Mouse (Mus musculus): ENCODE measurements at regions not wholly inside any gene's neighbourhood (a gene's known extent, or its start where the extent isn't known, plus 50 kb on each side); places are given as distances from the start of the nearest gene placed in this dataset.

DNA sequence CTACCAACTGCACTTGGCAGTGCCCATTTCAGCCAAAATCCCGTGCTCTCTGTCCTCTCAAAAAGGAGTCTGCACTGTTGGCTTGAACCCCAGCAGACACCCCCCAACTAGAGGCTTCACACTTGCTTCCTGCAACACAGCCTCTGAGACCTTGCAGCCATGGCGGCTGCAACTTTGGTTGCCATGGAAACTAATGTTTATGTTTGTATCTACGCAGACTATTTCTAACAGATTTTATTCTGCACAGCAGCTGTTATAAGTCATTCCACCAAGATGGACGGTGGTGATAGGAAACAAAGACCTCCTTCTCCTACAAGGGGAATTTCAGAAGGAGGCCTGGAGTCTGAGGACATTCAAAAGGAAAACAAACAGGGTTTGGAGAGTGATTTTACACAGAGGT is 338.3 kb upstream of the Kazn start:
- Histone ChIP-seq H3K9ac (replicated peaks) (no peak overlapping the region), H3K36me3 (no peaks in the 10 kb centered on the region), H3K27ac (peak overlapping the region; percentile 40; the same call in 1 of the 2 replicates), H3K4me2 (replicated peaks) (no peak overlapping the region), H3K4me1 (replicated peaks) (peaks cover 23% of the 10 kb centered on the region), H3K27me3 (no peaks in the 10 kb centered on the region), H3K9me3 (no peaks in the 10 kb centered on the region), H3K4me3 (replicated peaks) (no peak overlapping the region)
- peak; percentile 45; the same call in 1 of the 2 replicates for ATAC-seq
- 37% methylated on average over 4 of the region's 4 CpGs for WGBS

DNA sequence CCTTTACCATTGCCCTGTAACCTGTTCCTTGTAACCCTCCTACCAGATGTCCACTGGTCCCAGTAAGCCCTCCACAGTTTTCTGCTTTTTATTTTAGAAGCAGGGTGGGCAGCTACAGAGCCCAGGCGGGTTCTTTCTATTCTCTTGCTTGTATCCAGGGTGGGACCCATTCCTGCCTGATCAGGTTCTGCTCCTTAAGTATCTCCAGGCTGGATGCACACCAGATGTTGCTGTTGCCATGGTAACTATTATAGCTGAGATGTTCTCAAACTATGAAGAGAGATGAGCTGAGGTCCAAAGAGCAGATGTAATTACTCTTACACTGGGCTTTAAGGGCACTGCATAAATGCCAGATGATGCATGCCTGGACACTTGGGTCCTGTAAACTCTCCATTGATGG is 335.3 kb upstream of the Kazn start:
- no peak for ATAC-seq
- Histone ChIP-seq H3K4me1 (replicated peaks) (peaks cover 23% of the 10 kb centered on the region), H3K36me3 (no peaks in the 10 kb centered on the region), H3K9ac (replicated peaks) (no peak overlapping the region), H3K4me2 (replicated peaks) (no peak overlapping the region), H3K27ac (no peak overlapping the region), H3K4me3 (replicated peaks) (no peak overlapping the region), H3K27me3 (no peaks in the 10 kb centered on the region), H3K9me3 (no peaks in the 10 kb centered on the region)
- 67% methylated on average over 1 of the region's 1 CpGs for WGBS

DNA sequence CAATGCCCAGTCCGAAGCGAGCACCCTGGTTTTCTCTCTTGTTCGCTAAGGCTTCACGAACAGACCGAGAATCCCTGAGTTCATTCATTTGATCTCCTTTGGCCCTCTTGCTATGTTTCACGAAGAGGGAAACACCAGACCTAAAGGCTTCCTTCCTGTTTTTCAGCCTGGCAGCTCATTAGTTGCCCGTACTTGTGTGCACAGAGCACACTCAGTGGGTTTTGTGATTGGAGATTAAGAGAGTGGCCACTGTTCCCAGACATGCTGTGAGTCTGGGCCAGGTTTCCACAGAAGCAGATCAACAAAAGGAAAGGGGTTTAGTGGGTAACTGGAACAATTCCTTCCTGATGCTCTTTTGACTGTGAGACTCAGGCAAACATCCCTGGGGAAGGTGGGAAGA is 331.5 kb upstream of the Kazn start:
- Histone ChIP-seq H3K4me2 (replicated peaks) (no peak overlapping the region), H3K9ac (replicated peaks) (no peak overlapping the region), H3K9me3 (no peaks in the 10 kb centered on the region), H3K27me3 (no peaks in the 10 kb centered on the region), H3K4me3 (replicated peaks) (no peak overlapping the region), H3K4me1 (replicated peaks) (peaks cover 4% of the 10 kb centered on the region; the same call in 1 of the 2 replicates), H3K36me3 (no peaks in the 10 kb centered on the region), H3K27ac (no peak overlapping the region)
- 72% methylated on average over 7 of the region's 7 CpGs for WGBS
- ATAC-seq: no peak

DNA sequence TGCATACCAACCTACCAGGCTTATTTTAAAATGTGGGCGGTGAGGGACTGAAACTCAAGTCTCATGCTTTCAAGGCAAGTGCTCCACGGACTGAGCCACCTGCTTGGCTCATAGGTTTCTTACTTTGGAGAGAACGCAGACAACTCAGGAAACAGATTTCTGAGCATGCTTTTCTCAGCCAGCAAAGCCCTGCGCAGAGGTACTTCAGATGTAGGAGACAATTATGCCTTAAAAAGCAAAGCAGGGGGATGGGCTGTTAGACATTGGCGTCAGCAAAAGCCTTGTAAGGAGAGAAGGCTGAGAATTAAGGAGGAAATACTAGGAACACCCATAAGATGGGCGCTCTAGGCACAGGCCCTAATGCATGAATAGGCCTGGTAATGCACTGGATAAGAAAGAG is 329.4 kb upstream of the Kazn start:
- Histone ChIP-seq H3K4me2 (replicated peaks) (no peak overlapping the region), H3K9ac (replicated peaks) (no peak overlapping the region), H3K4me3 (replicated peaks) (no peak overlapping the region), H3K27me3 (no peaks in the 10 kb centered on the region), H3K36me3 (no peaks in the 10 kb centered on the region), H3K27ac (no peak overlapping the region), H3K9me3 (no peaks in the 10 kb centered on the region), H3K4me1 (replicated peaks) (no peaks in the 10 kb centered on the region; the same call in 1 of the 2 replicates)
- ATAC-seq: no peak
- WGBS: 78% methylated on average over 6 of the region's 6 CpGs

DNA sequence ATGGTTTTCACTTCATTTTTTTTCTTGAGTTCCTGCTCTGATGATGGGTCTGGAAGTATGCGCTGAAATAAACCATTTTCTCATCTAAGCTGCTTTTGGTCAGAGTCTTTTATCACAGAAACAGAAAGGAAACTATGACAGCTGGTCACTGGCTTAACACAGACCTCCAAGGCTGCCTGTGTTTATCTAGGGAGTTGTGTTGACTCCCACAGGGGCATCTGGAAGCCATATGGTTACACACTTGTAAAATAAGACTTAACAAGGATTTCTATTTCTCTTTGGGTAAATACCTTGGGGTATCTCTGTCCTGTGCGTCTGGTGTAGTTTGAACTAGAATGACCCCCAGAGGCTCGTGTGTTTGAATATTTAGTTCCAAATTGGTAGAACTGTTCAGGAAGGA is 315.5 kb upstream of the Kazn start:
- Histone ChIP-seq H3K36me3 (no peaks in the 10 kb centered on the region), H3K27me3 (no peaks in the 10 kb centered on the region), H3K9me3 (no peaks in the 10 kb centered on the region), H3K4me3 (replicated peaks) (no peak overlapping the region), H3K27ac (no peak overlapping the region), H3K4me2 (replicated peaks) (no peak overlapping the region), H3K4me1 (replicated peaks) (no peaks in the 10 kb centered on the region), H3K9ac (replicated peaks) (no peak overlapping the region)
- 68% methylated on average over 3 of the region's 3 CpGs for WGBS
- ATAC-seq: no peak

DNA sequence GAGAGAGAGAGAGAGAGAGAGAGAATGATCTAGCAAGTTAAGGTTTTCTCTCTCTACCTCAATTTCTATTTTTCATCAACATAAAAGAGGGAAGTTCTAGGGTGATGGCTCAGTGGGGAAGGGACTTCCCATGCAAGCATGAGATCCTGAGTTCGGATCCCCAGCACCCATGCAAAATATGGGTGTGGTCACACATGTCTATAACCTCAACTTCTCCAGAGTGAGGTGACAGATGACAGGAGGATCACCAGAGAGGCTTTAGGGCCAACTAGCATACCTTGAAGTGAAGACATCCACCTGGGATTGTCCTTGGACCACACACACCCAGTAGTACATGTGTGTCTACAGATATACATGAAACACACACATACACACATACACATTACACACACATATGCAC is 306.7 kb upstream of the Kazn start:
- Histone ChIP-seq H3K4me1 (replicated peaks) (no peaks in the 10 kb centered on the region), H3K36me3 (no peaks in the 10 kb centered on the region), H3K9ac (replicated peaks) (no peak overlapping the region), H3K4me2 (replicated peaks) (no peak overlapping the region), H3K4me3 (replicated peaks) (no peak overlapping the region), H3K27me3 (no peaks in the 10 kb centered on the region), H3K9me3 (no peaks in the 10 kb centered on the region), H3K27ac (no peak overlapping the region)
- 90% methylated on average over 1 of the region's 1 CpGs for WGBS
- no peak for ATAC-seq

DNA sequence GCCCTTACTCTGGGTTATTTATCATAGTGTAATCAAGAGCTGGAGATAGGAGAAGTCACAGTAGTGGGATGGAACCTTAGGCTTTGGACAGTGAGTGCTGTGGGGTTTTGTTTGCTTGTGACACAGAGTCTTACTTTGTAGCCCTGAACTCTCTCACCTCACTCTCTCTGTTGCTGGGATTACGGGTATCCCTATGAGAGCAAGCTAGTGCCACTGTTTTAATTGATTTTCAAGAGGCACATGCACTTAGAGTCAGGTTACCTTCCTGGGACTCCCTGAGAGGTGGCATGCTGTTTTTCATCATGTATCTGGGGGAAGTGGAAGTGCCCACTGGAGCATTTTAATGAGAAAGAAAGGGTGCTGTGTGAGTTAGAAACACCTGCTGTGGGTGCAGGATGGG is 306.0 kb upstream of the Kazn start:
- Histone ChIP-seq H3K4me2 (replicated peaks) (no peak overlapping the region), H3K27ac (no peak overlapping the region), H3K27me3 (no peaks in the 10 kb centered on the region), H3K4me1 (replicated peaks) (no peaks in the 10 kb centered on the region), H3K9ac (replicated peaks) (no peak overlapping the region), H3K4me3 (replicated peaks) (no peak overlapping the region), H3K36me3 (no peaks in the 10 kb centered on the region), H3K9me3 (no peaks in the 10 kb centered on the region)
- no peak for ATAC-seq
- 57% methylated on average over 1 of the region's 1 CpGs for WGBS

DNA sequence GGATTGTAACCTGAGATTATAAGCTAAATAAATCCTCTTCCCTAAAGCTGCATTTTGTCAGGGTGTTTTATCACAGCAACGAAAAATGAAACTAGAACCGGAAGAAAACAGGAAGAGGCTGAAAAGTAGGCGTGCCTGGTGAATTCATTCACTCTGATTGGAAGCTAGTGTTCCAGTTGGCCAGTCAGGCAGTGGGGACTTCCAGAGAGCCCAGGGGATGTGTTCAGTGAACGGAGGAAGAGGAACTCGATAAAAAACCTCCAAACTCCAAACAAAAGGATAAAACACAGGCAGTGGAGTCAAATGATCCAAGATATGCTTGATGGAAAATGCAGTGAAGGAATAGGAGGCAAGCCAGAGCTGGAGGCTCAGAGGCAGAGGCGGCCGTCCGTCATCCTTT is 305.5 kb upstream of the Kazn start:
- Histone ChIP-seq H3K4me1 (replicated peaks) (no peaks in the 10 kb centered on the region), H3K9me3 (no peaks in the 10 kb centered on the region), H3K27me3 (no peaks in the 10 kb centered on the region), H3K27ac (no peak overlapping the region), H3K36me3 (no peaks in the 10 kb centered on the region), H3K9ac (replicated peaks) (no peak overlapping the region), H3K4me3 (replicated peaks) (no peak overlapping the region), H3K4me2 (replicated peaks) (no peak overlapping the region)
- ATAC-seq: no peak
- 83% methylated on average over 8 of the region's 8 CpGs for WGBS

DNA sequence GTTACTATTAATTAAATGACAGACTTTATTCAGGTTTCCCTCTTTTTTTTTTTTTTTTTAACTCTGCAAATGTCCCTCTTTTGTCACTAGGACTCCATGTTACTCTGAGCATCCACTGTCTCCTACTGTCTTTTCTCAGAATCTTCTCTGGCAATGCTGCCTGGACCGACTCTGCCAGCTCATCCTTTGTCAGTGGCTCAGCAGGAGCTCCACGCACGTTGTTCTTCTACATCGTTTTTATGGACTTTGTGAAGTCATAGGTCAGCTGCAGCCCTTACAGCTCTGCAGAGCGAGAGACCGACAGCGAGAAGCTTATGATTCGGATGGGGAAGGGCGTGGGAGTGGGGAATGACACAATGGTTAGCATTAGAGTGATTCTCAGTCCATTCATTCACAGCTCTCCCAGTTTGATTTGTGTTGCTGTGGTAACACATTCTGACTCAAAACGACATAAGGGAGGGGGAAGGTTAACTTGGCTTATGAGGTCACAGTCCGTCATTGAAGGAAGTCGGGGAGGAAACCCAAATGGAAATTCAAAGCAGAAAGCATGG is 300.1 kb upstream of the Kazn start:
- Histone ChIP-seq H3K4me3 (replicated peaks) (no peak overlapping the region), H3K27me3 (no peaks in the 10 kb centered on the region), H3K36me3 (no peaks in the 10 kb centered on the region), H3K4me1 (replicated peaks) (no peaks in the 10 kb centered on the region), H3K9ac (replicated peaks) (no peak overlapping the region), H3K27ac (no peak overlapping the region), H3K9me3 (no peaks in the 10 kb centered on the region), H3K4me2 (replicated peaks) (no peak overlapping the region)
- ATAC-seq: no peak
- 27% methylated on average over 12 of the region's 12 CpGs for WGBS

DNA sequence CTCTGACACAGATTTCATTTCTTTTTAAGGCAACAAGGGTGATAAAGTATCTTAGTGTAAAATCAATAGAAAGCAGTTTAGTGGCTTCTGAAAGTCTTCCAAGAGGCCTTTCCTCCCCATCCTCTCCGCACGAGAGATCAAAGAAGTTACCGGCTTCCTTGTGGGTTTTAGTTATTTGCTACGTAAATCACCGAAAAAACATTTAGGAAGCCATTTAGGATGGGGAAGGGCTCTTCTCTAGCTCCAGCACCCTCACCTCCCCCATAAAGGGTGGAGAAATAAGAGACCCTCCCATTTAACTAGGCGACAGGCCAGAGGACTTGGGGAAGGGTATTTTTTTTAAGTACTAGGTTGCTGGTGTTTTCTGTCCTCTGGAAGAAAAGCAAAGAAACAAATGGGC is 287.9 kb upstream of the Kazn start:
- Histone ChIP-seq H3K9me3 (no peaks in the 10 kb centered on the region), H3K27ac (no peak overlapping the region), H3K27me3 (no peaks in the 10 kb centered on the region), H3K9ac (replicated peaks) (no peak overlapping the region), H3K36me3 (no peaks in the 10 kb centered on the region), H3K4me2 (replicated peaks) (no peak overlapping the region), H3K4me1 (replicated peaks) (no peaks in the 10 kb centered on the region), H3K4me3 (replicated peaks) (no peak overlapping the region)
- no peak for ATAC-seq
- WGBS: 44% methylated on average over 6 of the region's 6 CpGs

DNA sequence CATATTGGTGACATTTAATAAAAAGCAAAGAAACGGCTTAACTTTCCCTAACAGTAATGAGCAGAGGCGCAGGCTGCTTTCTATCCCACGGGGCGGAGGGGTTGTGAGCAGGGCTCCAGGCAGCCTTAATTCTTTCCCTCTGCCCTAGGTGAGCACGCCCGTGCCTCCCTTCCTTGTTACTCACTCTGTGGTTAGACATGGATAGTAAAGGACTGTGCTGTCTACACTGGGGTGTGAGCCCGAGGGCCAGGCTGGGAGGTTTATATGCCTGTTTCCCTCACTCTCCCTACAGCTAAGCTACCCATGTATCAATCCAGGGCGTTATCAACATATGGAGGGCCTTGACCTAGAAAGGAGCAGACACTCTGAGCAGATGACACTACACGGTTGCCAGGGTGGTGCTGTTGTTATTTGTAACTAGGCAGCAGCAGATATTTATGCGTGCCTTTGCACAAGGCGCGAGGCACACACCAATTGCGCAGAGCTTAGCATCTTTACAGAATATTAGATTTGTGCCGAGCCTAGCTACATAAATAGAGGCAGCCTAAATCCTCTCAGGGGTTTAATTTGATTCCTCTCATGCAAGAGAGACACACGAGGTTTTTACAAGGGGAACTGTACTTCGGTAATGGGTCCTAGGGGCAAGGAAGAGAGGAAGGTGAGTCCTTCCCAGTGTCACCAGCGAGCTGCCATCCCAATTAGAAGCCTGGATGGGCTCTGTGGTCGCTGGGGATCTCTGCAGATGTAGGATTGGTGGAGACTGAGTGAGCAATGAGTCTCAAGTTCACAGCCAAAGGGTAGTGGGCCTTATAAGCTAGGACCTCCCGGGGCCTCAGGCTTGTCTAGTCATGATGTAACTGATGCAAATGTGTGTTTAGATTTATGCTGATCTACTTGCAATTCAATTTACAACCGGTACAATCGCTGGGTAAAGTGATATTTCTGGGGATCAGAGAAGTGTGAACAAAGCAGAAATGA is 278.6 kb upstream of the Kazn start:
- peaks cover 12% of the 10 kb centered on the region for H3K4me1 ChIP-seq (replicated peaks)
- H3K4me2 ChIP-seq (replicated peaks): no peak overlapping the region
- WGBS: 56% methylated on average over 21 of the region's 21 CpGs
- H3K27ac ChIP-seq: peak overlapping the region; percentile 27
- no peak overlapping the region for H3K9ac ChIP-seq (replicated peaks)
- no peaks in the 10 kb centered on the region for H3K27me3 ChIP-seq
- ATAC-seq: peak; percentile 83
- H3K4me3 ChIP-seq (replicated peaks): no peak overlapping the region
- H3K36me3 ChIP-seq: no peaks in the 10 kb centered on the region
- no peaks in the 10 kb centered on the region for H3K9me3 ChIP-seq

DNA sequence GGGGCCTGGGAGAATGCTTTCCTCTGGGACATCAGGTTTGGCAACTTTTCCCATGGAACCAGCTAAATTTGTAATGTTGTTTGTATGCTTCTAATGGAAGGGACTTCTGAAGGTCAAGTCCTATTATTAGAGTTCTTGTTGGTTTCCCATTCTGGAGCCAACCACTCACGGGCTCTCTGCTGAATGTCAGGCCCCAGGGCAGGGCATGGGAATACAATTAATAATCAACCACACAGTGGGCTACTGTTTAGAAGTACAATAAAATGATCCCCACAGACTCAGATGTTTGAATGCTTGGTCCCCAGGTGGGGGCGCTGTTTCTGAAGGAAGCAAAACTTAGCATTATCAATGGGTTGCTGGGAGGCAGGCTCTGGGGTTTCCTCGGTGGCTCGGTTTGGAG is 275.6 kb upstream of the Kazn start:
- ATAC-seq: no peak
- no peak overlapping the region for H3K4me3 ChIP-seq (replicated peaks)
- WGBS: 84% methylated on average over 4 of the region's 4 CpGs

More for the DNA sequence above, 275.6 kb upstream of the Kazn start:
- no peaks in the 10 kb centered on the region for H3K36me3 ChIP-seq
- H3K9ac ChIP-seq (replicated peaks): no peak overlapping the region
- H3K9me3 ChIP-seq: peaks cover 7% of the 10 kb centered on the region; the same call in 1 of the 2 replicates
- no peak overlapping the region for H3K27ac ChIP-seq
- H3K27me3 ChIP-seq: no peaks in the 10 kb centered on the region
- H3K4me2 ChIP-seq (replicated peaks): no peak overlapping the region
- H3K4me1 ChIP-seq (replicated peaks): peaks cover 12% of the 10 kb centered on the region
